Mouse (Mus musculus): Measurements from ENCODE around the gene Sh3pxd2a.

Sh3pxd2a gene

GRCm38 (mm10) chr19:47436236-47436635 lies 28.0 kb downstream of the Sh3pxd2a start:
- no peak for DNase-seq

GRCm38 (mm10) chr19:47434655-47435054 lies 29.5 kb downstream of the Sh3pxd2a start:
- no peak for DNase-seq

GRCm38 (mm10) chr19:47432339-47432738 lies 31.9 kb downstream of the Sh3pxd2a start:
- peak; percentile 55 for DNase-seq

GRCm38 (mm10) chr19:47431189-47431931 lies 32.8 kb downstream of the Sh3pxd2a start:
- DNase-seq = no peak

- DNase-seq = no peak
Measured at GRCm38 (mm10) chr19:47430160-47430559, 34.0 kb downstream of the Sh3pxd2a start.

GRCm38 (mm10) chr19:47429245-47429644 lies 35.0 kb downstream of the Sh3pxd2a start:
- DNase-seq = no peak

GRCm38 (mm10) chr19:47428794-47429193 lies 35.4 kb downstream of the Sh3pxd2a start:
- no peak for DNase-seq

- no peak for DNase-seq
Measured at GRCm38 (mm10) chr19:47427841-47428789, 36.1 kb downstream of the Sh3pxd2a start.

- no peak for DNase-seq
Measured at GRCm38 (mm10) chr19:47423632-47424031, 40.6 kb downstream of the Sh3pxd2a start.

GRCm38 (mm10) chr19:47421128-47421898 lies 42.9 kb downstream of the Sh3pxd2a start:
- no peak for DNase-seq

- no peak for DNase-seq
Measured at GRCm38 (mm10) chr19:47420539-47420938, 43.7 kb downstream of the Sh3pxd2a start.

GRCm38 (mm10) chr19:47419208-47419607 lies 45.0 kb downstream of the Sh3pxd2a start:
- no peak for DNase-seq

GRCm38 (mm10) chr19:47416161-47416560 lies 48.0 kb downstream of the Sh3pxd2a start:
- DNase-seq = no peak

- no peak for DNase-seq
Measured at GRCm38 (mm10) chr19:47414142-47414905, 49.9 kb downstream of the Sh3pxd2a start.

GRCm38 (mm10) chr19:47413458-47414005 lies 50.7 kb downstream of the Sh3pxd2a start:
- DNase-seq = no peak

GRCm38 (mm10) chr19:47412566-47413248 lies 51.5 kb downstream of the Sh3pxd2a start:
- DNase-seq = peak; percentile 73

- no peak for DNase-seq
Measured at GRCm38 (mm10) chr19:47410301-47410700, 53.9 kb downstream of the Sh3pxd2a start.

- DNase-seq = no peak
Measured at GRCm38 (mm10) chr19:47409142-47409541, 55.1 kb downstream of the Sh3pxd2a start.

- no peak for DNase-seq
Measured at GRCm38 (mm10) chr19:47408656-47409055, 55.5 kb downstream of the Sh3pxd2a start.

GRCm38 (mm10) chr19:47407332-47407731 lies 56.9 kb downstream of the Sh3pxd2a start:
- DNase-seq = no peak

GRCm38 (mm10) chr19:47406524-47406923 lies 57.7 kb downstream of the Sh3pxd2a start:
- DNase-seq = no peak
